Mouse (Mus musculus) G1E (cell line): ENCODE results near the gene Ptprg. TPM values are rescaled to one million over a fixed set of nuclear protein-coding genes. Genes with fewer than 3 reads are reported as not detected.
"Not testable (repeated sequence)": the region's sequence is repeated elsewhere in the genome, so short reads cannot be mapped to it uniquely, and the experiment has no call there.

Experiments
- ATAC-seq: 2 replicates; pipeline ENCODE4 v1.8.0; 2016; ENCODE audit warnings: mild to moderate bottlenecking; ENCODE audit not compliant: insufficient number of reproducible peaks, poor library complexity, low FRiP score, severe bottlenecking; ENCODE audit errors: extremely low read depth
- DNase-seq: peaks from one replicate; pipeline ENCODE4 v3.0.0; 2012; ENCODE audit warnings: low spot score
- H3K27me3 ChIP-seq: 2 replicates; pipeline ENCODE4 v1.6.1; 2012; ENCODE audit warnings: mild to moderate bottlenecking, low read length, inconsistent platforms; ENCODE audit not compliant: insufficient read depth
- H3K36me3 ChIP-seq: replicated peaks from 2 replicates; pipeline ENCODE3; 2012; ENCODE audit warnings: mild to moderate bottlenecking, inconsistent platforms
- H3K4me1 ChIP-seq: 2 replicates; pipeline ENCODE4 v1.6.1; 2012; ENCODE audit warnings: low read depth, low read length, inconsistent platforms, mixed read lengths; ENCODE audit not compliant: insufficient read depth
- H3K4me3 ChIP-seq: 2 replicates; pipeline ENCODE4 v1.5.1; 2012; ENCODE audit warnings: low read depth, mild to moderate bottlenecking, inconsistent platforms, low read length, moderate library complexity, mixed read lengths
- H3K9me3 ChIP-seq: replicated peaks from 2 replicates; pipeline ENCODE4 v1.6.1; 2012; ENCODE audit warnings: inconsistent platforms
- CTCF ChIP-seq: IDR thresholded peaks from 2 replicates; pipeline ENCODE4 v1.5.1; 2012; ENCODE audit warnings: low read depth, low read length, inconsistent platforms, mixed read lengths
- GATA1 ChIP-seq: IDR thresholded peaks from 2 replicates; pipeline ENCODE4 v1.6.1; 2012; ENCODE audit warnings: borderline replicate concordance, low read length, inconsistent platforms, mixed read lengths
- GATA2 ChIP-seq: IDR thresholded peaks from 2 replicates; pipeline ENCODE4 v1.6.1; 2012; ENCODE audit warnings: low read depth, low read length, inconsistent platforms, borderline replicate concordance
- POLR2AphosphoS5 ChIP-seq: IDR thresholded peaks from 2 replicates; pipeline ENCODE4 v1.6.1; 2012; ENCODE audit warnings: low read depth, low read length, inconsistent platforms; ENCODE audit not compliant: insufficient replicate concordance
- TAL1 ChIP-seq: conservative IDR thresholded peaks from 2 replicates; pipeline ENCODE4 v1.6.1; 2012; ENCODE audit warnings: low read depth, low read length, inconsistent platforms, mixed read lengths
- polyA plus RNA-seq: library from polyadenylated mRNA; stranded (reverse); fragments of >175 nt; gene quantifications from 2 replicates; pipeline ENCODE4 v1.2.3, GENCODE M21; 2012
- total RNA-seq, 2 experiments: library from RNA; stranded (forward) in 1 of 2; stranded (reverse) in 1 of 2; fragments of 200-1000 nt in 1 of 2; fragments of >200 nt in 1 of 2; fragmentation: Nextera tagmentation in 1 of 2; gene quantifications; 2 replicates each; pipeline ENCODE4 v1.2.3; 2014 to 2017

Gene Ptprg
- total and polyA plus RNA-seq, 3 experiments = 0.05 TPM; not detected in 2

- H3K9me3 ChIP-seq = peaks cover 4% of the 10 kb centered on the region; the same call in 1 of the 2 replicates
- H3K4me1 ChIP-seq = no peaks in the 10 kb centered on the region
- DNase-seq = no peak
- TF ChIP-seq GATA2 (no peak), POLR2AphosphoS5 (no peak), CTCF (no peak), TAL1 (no peak), GATA1 (no peak)
- no peak for ATAC-seq
- no peaks in the 10 kb centered on the region for H3K27me3 ChIP-seq
- H3K36me3 ChIP-seq = no peaks in the 10 kb centered on the region
- H3K4me3 ChIP-seq = no peak overlapping the region
These were observed 504.5 kb downstream of the Ptprg start for GRCm38 (mm10) chr14:12057856-12058255.

- H3K36me3 ChIP-seq = no peaks in the 10 kb centered on the region
- TF ChIP-seq POLR2AphosphoS5 (no peak), CTCF (no peak), GATA1 (no peak), TAL1 (no peak), GATA2 (no peak)
- H3K9me3 ChIP-seq = peaks cover 4% of the 10 kb centered on the region; the same call in 1 of the 2 replicates
- ATAC-seq = no peak
- H3K4me1 ChIP-seq = no peaks in the 10 kb centered on the region
- H3K4me3 ChIP-seq = no peak overlapping the region
- no peaks in the 10 kb centered on the region for H3K27me3 ChIP-seq
- DNase-seq = no peak
These were observed 505.8 kb downstream of the Ptprg start for GRCm38 (mm10) chr14:12059149-12059548.

GRCm38 (mm10) chr14:12061313-12061712 is 508.0 kb downstream of the Ptprg start:
- not testable (repeated sequence) for H3K27me3 ChIP-seq, H3K9me3 ChIP-seq, ATAC-seq, DNase-seq, H3K4me3 ChIP-seq, H3K36me3 ChIP-seq, H3K4me1 ChIP-seq

DNA sequence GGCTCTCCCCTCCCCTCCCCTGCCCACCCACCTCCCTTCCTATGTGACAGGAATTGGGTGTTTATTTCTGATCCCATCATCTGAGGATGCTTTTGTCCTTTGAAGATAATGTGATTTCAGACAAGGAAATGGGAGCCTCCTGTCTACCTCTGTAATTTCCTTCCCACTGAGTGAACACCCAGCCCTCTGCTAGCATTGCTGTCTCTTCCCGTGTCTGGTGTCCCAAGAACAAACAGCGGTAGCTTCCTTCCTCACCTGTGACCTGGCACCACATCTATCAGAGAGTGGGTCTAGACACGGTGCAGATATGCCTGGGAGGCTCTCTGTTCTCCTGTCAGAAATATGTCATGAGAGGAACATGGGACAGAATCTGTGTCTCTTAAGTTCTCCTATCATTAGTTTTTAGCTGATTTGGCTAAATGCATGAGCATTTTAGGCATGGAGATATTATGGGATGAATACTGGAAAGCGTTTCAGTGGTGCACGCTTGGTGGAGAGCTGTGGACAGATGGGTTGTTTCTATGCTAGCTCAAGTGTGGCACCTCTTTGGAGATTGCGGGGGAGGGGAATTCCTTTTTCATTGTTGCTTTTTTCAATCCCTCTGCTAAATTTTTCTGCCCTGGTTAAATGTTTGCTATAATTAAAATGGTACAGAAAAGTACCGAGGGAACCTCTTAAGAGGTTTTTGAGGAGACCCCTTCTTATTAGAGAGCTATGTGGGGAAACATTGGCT is 509.5 kb downstream of the Ptprg start:
- no peak for ATAC-seq
- no peak for DNase-seq
- TF ChIP-seq GATA1 (no peak), TAL1 (no peak), CTCF (no peak), GATA2 (no peak), POLR2AphosphoS5 (no peak)
- no peaks in the 10 kb centered on the region for H3K4me1 ChIP-seq
- no peaks in the 10 kb centered on the region for H3K36me3 ChIP-seq
- peaks cover 9% of the 10 kb centered on the region for H3K9me3 ChIP-seq
- no peak overlapping the region for H3K4me3 ChIP-seq
- H3K27me3 ChIP-seq = no peaks in the 10 kb centered on the region

DNA sequence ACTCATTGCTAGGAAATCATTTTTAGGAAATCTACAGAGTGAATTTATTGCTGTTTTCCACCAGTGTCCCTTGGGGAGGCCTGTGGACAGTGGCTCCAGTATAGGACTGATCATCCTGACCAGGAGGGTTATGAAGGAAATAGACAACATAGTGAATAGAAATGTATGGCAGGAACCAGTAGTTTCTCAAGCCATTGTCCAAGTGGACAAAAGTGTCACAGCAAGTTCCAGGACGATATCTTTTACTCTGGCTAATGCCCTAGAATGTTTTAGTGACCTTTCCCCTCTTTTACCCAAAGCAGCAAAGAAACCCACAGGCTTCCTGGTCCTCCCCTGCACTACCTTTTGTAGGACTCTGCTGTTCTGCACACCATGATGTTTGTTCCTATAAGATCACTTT is 511.7 kb downstream of the Ptprg start:
- ATAC-seq = no peak
- DNase-seq = no peak
- no peaks in the 10 kb centered on the region for H3K36me3 ChIP-seq
- no peaks in the 10 kb centered on the region for H3K4me1 ChIP-seq
- no peak for TF ChIP-seq GATA1
- TF ChIP-seq CTCF = no peak
- TF ChIP-seq GATA2 = no peak
- peaks cover 6% of the 10 kb centered on the region for H3K9me3 ChIP-seq
- H3K4me3 ChIP-seq = no peak overlapping the region
- no peaks in the 10 kb centered on the region for H3K27me3 ChIP-seq

DNA sequence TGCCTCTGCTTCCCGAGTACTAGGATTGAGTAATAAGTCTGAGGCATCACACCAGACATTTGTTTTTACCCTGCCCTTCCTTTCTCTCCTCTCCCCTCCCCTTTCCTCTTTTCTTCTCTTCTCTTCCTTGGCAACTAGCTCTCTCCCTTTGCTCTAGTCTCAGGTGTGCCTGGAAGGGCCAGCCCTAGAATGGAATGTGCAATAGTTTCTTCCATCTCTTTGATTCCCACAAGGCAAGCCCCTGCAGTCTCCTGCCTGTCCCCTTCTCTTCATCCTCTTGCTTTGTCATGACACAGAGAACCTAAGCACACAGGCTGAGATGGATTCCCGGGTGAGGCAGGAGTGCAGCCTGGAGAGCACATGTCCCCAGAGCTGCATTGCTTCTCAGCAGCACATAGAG is 512.4 kb downstream of the Ptprg start:
- H3K27me3 ChIP-seq = no peaks in the 10 kb centered on the region
- no peak overlapping the region for H3K4me3 ChIP-seq
- no peak for ATAC-seq
- H3K4me1 ChIP-seq = no peaks in the 10 kb centered on the region
- DNase-seq = no peak
- H3K9me3 ChIP-seq = peaks cover 6% of the 10 kb centered on the region
- no peaks in the 10 kb centered on the region for H3K36me3 ChIP-seq
- TF ChIP-seq GATA1 = no peak
- TF ChIP-seq TAL1 = no peak
- no peak for TF ChIP-seq CTCF
- TF ChIP-seq GATA2 = no peak
- no peak for TF ChIP-seq POLR2AphosphoS5
